Mouse (Mus musculus) gastrocnemius, adult 2 months (tissue): ENCODE measurements at regions not wholly inside any gene's neighbourhood (a gene's known extent, or its start where the extent isn't known, plus 50 kb on each side); places are given as distances from the start of the nearest gene placed in this dataset.

Experiments
- DNase-seq: peaks from one replicate; pipeline ENCODE4 v3.0.0; 2022
- H3K27ac ChIP-seq: fragments of 200-600 bp; 2 replicates; pipeline ENCODE4 v1.8.1; 2022; ENCODE audit warnings: mild to moderate bottlenecking
- H3K4me3 ChIP-seq: fragments of 200-600 bp; 2 replicates; pipeline ENCODE4 v1.8.1; 2022; ENCODE audit warnings: mild to moderate bottlenecking, moderate library complexity
- CTCF ChIP-seq: fragments of 200-600 bp; IDR thresholded peaks from 2 replicates; pipeline ENCODE4 v1.8.1; 2022; ENCODE audit warnings: antibody characterized with exemption, mild to moderate bottlenecking, moderate library complexity
- intact Hi-C: fragments of 180-260 bp; cut with DNase I; formaldehyde crosslinking; loops from one replicate; pipeline ENCODE4 v1.15.1; 2025

- Histone ChIP-seq H3K4me3 (no peak overlapping the region), H3K27ac (no peak overlapping the region)
- intact Hi-C loops: no loop called here
- no peak for DNase-seq
- TF ChIP-seq CTCF: no peak
These were observed 222.0 kb downstream of the Zic3 start for GRCm38 (mm10) chrX:58244544-58244943.

- Histone ChIP-seq H3K27ac (no peak overlapping the region), H3K4me3 (no peak overlapping the region)
- intact Hi-C loops: no loop called here
- no peak for DNase-seq
- TF ChIP-seq CTCF: no peak
These were observed 233.5 kb downstream of the Zic3 start for GRCm38 (mm10) chrX:58256043-58256442.

- intact Hi-C loops: no loop called here
- no peak for TF ChIP-seq CTCF
- H3K4me3 ChIP-seq: no peak overlapping the region
- no peak overlapping the region for H3K27ac ChIP-seq
- DNase-seq: no peak
These were observed 260.4 kb downstream of the Zic3 start for GRCm38 (mm10) chrX:58282903-58283302.

GRCm38 (mm10) chrX:58322832-58323231, 300.3 kb downstream of the Zic3 start:
- intact Hi-C loops: no loop called here
- no peak for TF ChIP-seq CTCF
- no peak for DNase-seq
- Histone ChIP-seq H3K27ac (no peak overlapping the region), H3K4me3 (no peak overlapping the region)

GRCm38 (mm10) chrX:58351606-58352005, 329.1 kb downstream of the Zic3 start:
- TF ChIP-seq CTCF: no peak
- intact Hi-C loops: no loop called here
- no peak overlapping the region for H3K4me3 ChIP-seq
- DNase-seq: no peak
- no peak overlapping the region for H3K27ac ChIP-seq

- intact Hi-C loops: no loop called here
- peak; percentile 12; the same call in 1 of the 2 replicates for TF ChIP-seq CTCF
- no peak for DNase-seq
- no peak overlapping the region for H3K4me3 ChIP-seq
- H3K27ac ChIP-seq: no peak overlapping the region
These were observed 355.4 kb downstream of the Zic3 start for GRCm38 (mm10) chrX:58377926-58378325.
